In the genomic region with DNA sequence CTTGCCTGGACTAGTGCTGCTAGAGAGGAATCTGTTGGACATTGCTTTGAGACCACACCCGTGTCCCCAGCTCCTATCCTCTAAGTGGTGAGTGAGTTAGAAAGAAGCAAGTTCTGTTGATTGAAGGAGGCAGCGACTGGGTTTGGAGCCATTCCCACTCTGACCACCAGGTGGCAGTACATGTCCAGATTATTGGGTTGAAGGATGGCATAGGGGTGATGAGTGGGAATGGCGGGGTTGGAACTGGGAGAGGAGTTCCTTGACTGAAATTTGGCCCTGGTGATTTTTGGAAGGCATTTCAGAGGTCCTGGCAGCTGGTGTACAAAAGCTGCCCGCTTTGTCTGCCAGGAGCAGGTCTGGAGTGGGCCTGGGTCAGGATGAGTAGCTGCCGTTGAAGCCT, we compare ENCODE assay signal across 8 mouse cellular contexts. TPM values are rescaled to one million over a fixed set of nuclear protein-coding genes. Genes with fewer than 3 reads are reported as not detected.
A peak's percentile ranks its signal among the peaks of the same experiment; 100 is the strongest.
DNase-seq lines count a peak whose midpoint lies in the region; ATAC-seq lines count a peak whose summit lies in the region.

No protein-coding gene starts in this region.

- H3K27me3 ChIP-seq in lung, embryonic 16.5 days (ENCODE audit: control insufficient read depth, insufficient read depth, low read depth, low read length) = peaks cover 5% of the 10 kb centered on the region; the same call in 1 of the 2 replicates

- H3K9ac ChIP-seq in lung, embryonic 16.5 days (ENCODE audit: low read length) = no peak overlapping the region

- peak; percentile 57 for ATAC-seq in lung, embryonic 16.5 days (ENCODE audit: low read depth)

- H3K9me3 ChIP-seq in lung, embryonic 16.5 days (ENCODE audit: control insufficient read depth, low read length) = no peaks in the 10 kb centered on the region

- H3K27ac ChIP-seq in lung, embryonic 16.5 days (ENCODE audit: low read length) = no peak overlapping the region

- H3K4me2 ChIP-seq in lung, embryonic 16.5 days (ENCODE audit: low read depth, low read length) = no peak overlapping the region

- H3K36me3 ChIP-seq in lung, embryonic 16.5 days (ENCODE audit: control insufficient read depth, insufficient read depth, low read length) = no peaks in the 10 kb centered on the region

- H3K4me3 ChIP-seq in lung, embryonic 16.5 days (ENCODE audit: low read length) = no peak overlapping the region

- 17% methylated on average over 5 of the region's 5 CpGs for WGBS in lung, embryonic 16.5 days

- H3K4me1 ChIP-seq in lung, embryonic 16.5 days (replicated peaks; ENCODE audit: control insufficient read depth, insufficient read depth, low read length) = no peaks in the 10 kb centered on the region

- DNase-seq in A20 (ENCODE audit: low read depth, low spot score) = peak; percentile 52
- peak; percentile 78 for DNase-seq in R1 (ENCODE audit: low read depth, low spot score)
- peak; percentile 97 to 98 for DNase-seq in cerebellum, postnatal 10 days
- peak; percentile 84 to 87 for DNase-seq in frontal cortex, postnatal 25 days (ENCODE audit: low spot score in 2 of 2)
- peak; percentile 76 for DNase-seq in layer of hippocampus, adult 11-12 months (ENCODE audit: low spot score)
- peak; percentile 89 for DNase-seq in ovary, postnatal 14 days (ENCODE audit: low spot score)
- DNase-seq in thymus, postnatal 14 days = peak; percentile 68

RNA-seq across cellular contexts. Expression of a gene that starts 17.2 kb away (rescaled TPM):
- 0.83 and 0.85 TPM in 2 replicates for polyA plus RNA-seq in lung, embryonic 16.5 days (2015; fragmentation: Nextera tagmentation; extraction: Ambion mirVana)

RNA-seq across cellular contexts. Expression of a gene that starts 19.5 kb away (rescaled TPM):
- polyA plus RNA-seq in lung, embryonic 16.5 days (2015; fragmentation: Nextera tagmentation; extraction: Ambion mirVana) = 11.5 and 12.4 TPM in 2 replicates

RNA-seq across cellular contexts. Expression of a gene that starts 41.8 kb away (rescaled TPM):
- polyA plus RNA-seq in lung, embryonic 16.5 days (2015; fragmentation: Nextera tagmentation; extraction: Ambion mirVana) = 0.38 and 0.60 TPM in 2 replicates
